Mouse (Mus musculus) adrenal gland, postnatal 4 days (tissue): ENCODE measurements around the gene Zfp93. TPM values are rescaled to one million over a fixed set of nuclear protein-coding genes. Genes with fewer than 3 reads are reported as not detected.
"Not testable (repeated sequence)": the region's sequence is repeated elsewhere in the genome, so short reads cannot be mapped to it uniquely, and the experiment has no call there.

Experiments
- DNase-seq, 2 experiments: peaks; one replicate each; pipeline ENCODE4 v3.0.0; 2021 to 2022; ENCODE audit warnings: low spot score in 2 of 2, mixed read lengths in 2 of 2
- long read RNA-seq, 2 experiments: library from polyadenylated mRNA; stranded (forward); transcript quantifications; one replicate each; pipeline ENCODE4 v2.0.0; 2021
- total RNA-seq, 2 experiments: library from RNA; stranded (reverse); gene quantifications; 2 replicates each; pipeline ENCODE4 v1.2.3; 2021

Gene Zfp93
- total RNA-seq: 1 to 10 TPM; 6.0 to 6.6 TPM
- long read RNA-seq, experiment 1, partial matches to known transcripts: 1 of 2 reads
- long read RNA-seq, experiment 1, other reads (novel, unspliced or antisense): 0 of 2 reads
- long read RNA-seq, experiment 2, partial matches to known transcripts: 0 of 5 reads
- long read RNA-seq, experiment 2, other reads (novel, unspliced or antisense): 2 of 5 reads

DNA sequence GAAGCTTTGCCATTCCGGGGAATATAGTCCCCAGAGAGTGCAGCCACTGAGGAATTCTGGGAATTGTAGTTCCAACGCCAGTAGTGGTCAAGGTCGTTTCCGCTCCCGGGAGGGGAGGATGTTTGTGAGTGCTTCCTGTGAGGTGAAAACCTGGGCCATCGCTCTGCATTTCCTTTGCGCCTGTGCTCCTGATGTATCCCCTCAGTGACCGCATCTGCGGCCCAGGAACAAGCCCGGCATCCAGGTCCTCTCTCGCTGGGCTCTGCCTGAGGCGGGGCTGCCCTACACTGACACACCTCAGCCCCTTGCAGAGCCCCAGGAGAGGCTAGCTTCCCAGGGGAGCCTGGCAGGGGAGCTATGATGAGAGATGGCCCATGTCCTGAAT is at the start of gene Zfp93:
Gene Zfp93, plus strand, starts transcription at position 133 of the 385 bp plus-strand sequence.
- peak; percentile 24 to 54 for DNase-seq

DNA sequence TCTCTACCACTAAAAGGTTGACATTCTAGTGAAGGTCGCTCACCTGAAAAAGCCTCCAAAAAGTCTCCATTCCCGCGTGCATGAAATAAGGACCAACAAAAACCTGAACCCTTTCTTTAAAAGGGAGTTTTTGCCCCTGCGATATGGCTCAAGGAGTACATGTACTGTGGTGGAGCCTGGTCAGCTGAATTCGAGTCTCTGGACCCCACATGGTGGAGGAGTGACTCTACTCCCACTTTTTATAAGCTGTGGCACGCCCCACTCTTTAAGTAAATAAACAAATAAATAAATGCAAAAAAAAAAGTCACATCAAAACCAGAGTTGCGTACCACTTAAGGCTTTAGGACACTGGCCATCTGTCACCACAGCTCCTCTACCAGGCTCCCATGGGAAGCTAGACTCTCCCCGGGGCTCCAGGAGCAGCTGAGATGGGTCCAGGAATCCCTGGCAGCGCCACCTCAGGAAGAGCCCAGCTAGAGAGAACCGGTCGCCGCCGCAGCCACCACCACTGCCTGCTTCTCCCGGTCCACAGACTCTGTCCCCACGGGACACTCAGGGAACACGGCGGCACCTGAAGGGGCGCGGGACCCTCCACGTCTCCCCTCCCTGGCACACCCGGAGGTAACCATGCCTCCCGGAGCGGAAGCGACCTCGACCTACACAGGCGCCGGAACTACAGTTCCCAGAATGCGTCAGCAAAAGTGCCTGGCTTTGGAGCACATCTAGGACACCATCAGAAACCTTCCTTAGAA is 33.0 kb upstream of the Zfp93 start, which contains the start of gene Zfp109:
Gene Zfp109, minus strand, starts transcription at position 521 of the 752 bp plus-strand sequence.
- DNase-seq: peak in 1 of 2 experiments; percentile 14

DNA sequence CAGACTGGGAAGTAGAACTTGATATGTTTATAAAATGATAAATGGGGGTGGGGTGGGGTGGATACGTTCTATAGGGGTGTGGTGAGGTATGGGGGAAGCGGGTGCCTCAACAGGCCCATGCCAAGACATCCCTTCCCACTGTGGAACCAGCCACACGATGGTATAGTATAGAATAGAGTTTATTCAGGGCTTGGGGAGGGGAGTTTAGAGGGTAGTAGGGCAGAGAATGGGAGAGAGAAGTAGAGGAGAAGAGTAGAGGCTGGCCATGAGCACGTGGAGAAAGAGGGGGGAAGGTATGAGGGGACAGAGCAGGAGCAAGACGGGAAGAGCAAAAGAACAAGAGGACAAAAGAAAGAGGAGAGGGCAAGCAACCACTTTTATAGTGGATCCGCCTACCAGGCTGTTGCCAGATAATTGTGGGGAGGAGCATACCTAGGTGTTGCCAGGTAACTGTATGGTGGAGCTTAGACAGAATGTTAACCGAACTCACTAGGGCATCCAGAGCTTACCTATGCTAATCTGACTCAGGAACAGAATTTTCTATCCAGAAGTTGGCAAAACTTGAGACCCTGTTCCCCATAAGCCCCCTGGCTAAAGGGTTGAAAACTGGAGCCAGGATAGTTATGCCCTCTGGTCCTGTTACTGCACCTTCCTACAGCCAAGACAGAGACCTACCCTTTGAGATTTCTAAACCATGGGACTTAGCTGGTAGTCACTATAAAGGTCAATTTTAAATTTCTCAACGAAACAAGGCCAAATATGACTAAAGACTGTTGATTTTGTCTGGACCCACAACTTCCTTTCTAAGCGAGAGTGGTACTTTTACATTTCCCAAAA is 16.2 kb upstream of the Zfp93 start:
- DNase-seq: no peak

DNA sequence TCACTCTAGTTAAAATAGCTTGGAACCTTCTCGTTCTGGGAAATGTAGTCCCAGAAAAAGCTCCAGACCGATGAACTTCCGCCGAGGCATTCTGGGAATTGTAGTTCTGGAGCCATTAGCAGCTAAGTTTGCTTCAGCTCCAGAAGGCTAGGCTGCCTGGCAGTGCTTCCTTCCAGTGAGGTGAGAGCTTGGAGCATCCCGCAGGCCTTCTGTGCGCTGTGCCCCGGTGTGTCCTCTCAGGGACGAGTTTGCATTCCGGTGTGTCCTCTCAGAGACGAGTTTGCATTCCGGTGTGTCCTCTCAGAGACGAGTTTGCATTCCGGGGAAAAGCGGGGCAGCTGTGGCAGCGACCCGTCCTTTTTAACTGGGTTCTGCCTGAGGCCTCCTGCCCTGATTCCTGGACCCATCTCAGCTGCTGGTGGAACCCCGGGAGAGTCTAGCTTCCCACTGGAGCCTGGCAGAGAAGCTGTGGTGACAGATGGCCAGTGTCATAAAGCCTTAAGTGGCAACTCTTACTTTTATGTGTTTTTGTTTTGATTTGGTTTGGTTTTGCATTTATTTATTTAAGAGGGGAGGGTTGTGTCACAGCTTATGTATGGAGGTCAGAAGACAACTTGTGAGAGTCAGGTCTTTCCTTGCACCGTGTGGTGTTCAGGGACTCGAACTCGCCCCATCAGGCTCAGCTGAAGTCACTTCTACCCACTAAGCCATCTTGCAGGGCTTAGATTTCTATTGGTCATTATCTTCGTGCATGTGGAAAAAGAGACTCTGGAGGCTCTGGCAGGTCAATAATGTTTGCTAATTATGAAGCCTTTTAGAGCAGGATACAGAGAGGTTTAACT is 15.4 kb upstream of the Zfp93 start, which contains the start of gene Zfp108:
Gene Zfp108, plus strand, starts transcription at position 162 of the 842 bp plus-strand sequence.
- DNase-seq: peak; percentile 20 to 62

DNA sequence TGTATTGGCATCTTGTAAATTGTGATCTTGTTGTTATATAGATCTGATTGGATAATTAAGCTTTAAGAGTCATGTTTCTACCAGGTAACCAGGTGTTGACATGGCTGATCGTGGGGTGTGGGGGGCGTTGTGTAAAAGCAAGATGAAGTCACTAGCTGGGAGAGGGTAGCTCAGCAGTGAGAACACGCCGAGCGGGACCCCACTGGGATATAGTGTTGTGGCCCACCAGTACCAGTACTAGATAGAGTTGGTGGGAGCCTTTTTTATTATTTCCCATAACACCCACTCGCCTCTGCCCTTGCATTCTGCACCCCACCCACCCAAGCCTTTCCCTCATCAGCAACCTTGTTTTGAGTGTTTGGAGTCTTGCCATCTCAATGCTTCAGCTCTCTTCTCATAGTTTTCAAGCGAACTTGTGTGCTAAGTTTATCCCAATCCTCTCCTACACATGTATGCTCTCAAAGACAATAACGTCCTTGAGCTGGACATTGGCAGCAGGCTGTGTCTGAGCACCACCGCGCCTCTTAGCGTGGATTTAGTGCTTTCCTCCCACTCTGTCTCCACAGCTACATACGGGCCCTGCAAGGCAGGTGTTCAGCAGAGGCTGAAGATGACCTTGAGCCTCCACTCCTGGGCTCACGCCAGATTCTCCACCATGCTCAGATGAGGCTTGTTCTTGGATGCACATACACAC is 10.8 kb upstream of the Zfp93 start:
- no peak for DNase-seq

DNA sequence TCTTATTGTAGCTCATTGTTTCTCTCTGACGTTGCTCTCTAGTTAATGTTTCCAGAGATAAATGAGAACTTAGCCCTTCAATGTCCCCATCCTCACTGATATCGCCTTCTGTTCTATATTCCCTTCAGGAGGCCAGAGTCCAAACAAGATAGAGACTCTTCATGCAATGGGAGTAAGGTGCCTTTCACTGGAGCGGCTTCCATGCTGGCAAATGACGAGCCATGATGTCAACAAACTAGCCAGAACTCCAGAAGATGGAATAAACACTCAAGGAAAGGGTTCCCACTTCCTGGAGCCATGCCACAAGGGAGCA is 10.3 kb upstream of the Zfp93 start:
- DNase-seq: no peak

DNA sequence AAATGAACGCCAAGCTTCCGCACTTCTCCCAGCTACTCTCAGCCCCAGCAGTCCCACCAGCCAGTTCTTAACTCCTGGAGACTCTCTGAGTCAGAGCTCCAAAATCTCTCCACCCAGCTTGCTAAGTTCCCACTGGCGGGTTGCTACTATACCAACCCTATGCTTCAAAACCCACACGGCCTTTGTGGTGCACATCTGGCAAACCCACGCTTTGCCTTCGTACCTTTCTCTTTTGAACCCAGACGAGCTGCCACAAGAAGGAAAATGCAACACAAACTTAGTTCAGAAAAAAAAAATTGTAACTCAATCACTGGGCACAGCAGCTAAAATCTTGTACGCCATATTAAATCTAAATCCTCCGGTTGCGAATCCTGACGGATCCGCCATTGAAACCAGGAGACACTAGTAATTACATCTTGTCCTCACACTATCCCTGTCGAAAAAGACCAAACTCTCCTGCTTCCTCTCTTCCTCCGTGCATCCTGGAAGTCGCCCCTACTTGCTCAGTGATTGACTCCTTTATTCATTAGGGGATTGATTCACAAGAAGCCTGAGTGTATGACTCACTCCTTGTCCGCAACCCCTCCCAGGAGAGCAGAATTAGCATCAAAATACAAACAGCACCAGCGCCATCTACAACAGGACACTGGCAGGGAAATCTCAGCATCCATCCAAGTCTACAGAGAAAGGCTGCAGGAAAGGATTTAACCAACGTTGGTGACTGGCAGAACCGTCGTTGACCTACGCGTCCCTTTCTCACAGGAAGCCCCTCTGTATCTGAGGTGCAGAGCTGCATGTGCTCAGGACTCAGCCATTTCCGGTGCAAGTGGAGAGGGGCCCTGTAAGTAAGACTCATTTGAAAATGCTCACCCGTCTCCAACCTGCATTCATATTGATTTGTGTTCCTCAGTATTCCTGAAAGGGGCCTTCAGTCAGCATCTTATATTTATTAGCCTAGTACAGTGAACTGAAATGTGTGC is 1.8 kb upstream of the Zfp93 start:
- DNase-seq: no peak

DNA sequence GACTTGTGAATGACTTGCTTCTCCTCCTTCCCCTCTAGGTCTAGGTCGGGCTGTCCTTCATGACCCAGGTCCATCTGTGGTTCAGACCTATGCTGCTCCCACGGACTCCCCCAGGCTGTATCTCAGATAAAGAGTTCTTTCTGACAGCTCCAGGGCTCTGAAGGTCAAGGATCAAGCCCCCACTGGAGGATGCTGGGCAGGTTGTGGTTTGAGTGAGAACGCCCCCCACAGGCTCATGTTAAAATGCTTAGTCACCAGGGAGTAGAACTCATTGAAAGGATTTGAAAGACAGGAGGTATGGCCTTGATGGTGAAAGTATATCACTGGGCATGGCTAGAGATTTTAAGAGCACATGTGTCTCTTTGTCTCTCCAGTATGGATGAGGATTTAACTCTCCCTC is 964 bp upstream of the Zfp93 start:
- DNase-seq: no peak

DNA sequence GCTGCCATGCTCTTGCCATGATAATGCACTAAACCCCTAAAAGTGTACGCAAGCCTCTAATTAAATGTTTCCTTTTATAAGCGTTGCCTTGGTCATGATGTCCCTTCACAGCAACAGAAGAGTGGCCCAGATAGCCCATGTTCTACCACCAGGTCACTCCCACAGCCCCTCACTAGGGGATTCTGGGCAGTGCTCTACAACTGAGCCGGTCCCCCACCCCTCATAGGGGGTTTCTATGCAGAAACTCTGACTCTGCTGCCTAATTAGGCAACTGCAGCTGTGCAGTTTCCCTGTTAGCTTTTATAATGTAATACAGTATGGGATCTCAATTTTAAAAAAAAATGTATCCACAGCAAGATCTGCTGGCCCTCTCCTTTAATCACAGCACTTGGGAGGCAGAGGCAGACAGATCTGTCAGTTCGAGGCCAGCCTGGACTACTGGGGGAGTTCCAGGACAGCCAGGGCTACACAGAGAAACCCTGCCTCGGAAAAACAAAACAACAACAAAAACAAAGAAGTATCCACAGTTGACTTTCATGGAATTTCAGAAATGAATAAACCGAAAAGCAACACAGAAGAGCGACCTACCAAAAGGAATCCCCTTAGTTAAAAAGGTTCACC is 443 bp upstream of the Zfp93 start:
- no peak for DNase-seq

DNA sequence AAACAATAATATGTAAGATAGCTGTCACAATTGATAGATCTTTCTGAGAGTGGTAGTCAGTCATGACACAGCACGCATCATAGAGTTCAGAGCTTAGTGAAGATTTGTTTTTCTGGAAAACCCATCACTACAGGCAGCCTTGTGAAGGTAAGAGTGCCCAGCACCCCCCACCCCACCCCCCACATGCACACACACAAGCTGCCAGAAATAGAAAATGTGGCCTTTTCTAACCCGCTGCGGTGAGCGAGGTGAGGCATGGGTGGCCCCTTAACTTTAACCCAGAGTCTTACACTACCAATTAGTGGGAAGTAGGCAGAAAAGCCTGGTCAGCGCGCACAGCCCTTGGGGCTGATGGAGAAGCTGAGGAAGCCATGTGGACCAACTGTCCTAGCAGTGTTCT is 971 bp downstream of the Zfp93 start:
- no peak for DNase-seq

DNA sequence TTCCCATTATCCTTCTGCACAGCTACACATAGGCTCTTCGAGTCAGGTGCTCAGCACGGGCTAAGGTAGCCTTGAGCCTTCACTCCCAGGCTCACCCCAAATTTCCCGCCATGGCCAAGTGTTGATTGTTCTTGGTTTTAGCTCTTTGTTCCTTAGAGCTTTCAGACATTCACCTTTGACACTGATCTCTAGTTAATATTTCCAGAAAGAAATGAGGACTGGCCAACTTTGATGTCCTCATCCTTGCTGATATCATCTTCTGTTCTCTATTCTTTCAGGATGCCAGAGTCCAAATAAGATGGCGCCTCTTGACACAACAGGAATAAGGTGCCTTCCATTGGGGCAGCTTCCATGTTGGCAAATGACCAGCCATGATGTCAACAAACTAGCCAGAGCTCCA is 4.2 kb downstream of the Zfp93 start:
- no peak for DNase-seq

DNA sequence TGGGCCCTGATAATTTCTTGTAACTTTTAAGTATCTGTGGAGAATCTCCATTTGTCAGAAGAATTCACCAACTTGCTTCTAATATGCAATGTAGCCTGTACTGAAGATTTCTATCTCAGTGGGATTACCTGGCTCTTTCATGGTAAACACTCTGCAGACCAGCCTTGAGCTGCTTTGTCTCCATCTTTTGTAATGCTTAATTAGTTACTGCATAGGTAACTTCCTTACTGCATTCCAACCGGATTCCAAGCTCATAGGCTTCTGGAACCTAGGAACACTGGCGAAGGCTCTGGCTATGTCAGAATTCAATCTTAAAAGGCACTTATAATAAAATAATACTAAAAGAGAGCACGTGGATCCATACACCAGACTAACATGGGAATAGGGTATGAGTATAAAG is 8.6 kb downstream of the Zfp93 start:
- DNase-seq: not testable (repeated sequence)

DNA sequence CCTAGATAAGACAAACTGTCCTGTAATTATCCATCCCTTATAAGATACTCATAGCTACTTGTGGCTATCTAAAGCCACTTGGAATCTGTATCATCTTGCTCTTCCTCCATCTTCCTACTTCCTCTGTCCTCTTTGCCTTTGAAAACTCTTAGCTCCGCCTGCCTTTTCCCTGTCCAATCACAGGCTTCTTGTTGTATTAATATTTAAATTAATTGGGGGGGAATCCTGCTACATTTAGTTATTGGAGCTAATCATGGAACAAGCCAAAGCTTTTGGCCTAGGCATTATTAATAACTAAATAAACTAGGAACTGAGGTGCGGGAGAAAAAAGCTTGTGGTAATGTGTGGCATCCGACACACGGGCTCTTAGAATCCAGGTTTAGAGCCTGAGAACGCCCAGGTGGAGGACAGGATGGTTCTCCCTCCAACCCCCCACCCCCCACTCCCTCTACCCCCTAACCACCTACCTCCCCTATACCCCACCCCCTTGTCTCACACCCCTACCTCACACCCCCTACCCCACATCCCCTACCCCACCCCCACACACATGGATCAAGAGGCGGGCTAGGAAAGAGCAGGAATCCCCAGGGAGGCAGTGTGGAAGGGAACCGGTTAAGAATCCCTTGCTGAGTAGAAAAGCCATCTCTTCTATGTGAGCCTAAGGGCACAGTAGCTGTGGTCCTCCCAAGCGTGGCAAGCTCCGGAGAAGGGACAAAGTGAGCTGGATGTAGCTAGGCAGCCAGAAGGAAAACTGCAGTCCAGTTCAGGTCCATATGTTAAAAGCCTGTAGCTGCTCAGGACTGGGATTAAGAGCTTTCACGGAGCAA is 10.0 kb downstream of the Zfp93 start:
- DNase-seq: no peak

DNA sequence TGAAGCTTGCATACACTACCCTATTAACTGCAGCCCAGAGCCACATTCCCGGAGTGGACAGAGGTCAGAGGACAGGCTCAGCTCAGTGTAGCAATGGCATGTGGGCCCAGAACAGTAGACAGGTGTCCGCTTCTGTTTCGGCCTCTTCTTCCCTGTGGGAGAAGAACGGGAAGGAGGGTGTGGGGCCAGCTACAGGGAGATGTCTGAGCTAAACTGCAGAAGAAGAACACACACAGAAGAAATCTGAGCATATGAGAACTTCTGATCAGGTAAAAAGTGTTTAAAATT is 10.6 kb downstream of the Zfp93 start:
- DNase-seq: no peak

DNA sequence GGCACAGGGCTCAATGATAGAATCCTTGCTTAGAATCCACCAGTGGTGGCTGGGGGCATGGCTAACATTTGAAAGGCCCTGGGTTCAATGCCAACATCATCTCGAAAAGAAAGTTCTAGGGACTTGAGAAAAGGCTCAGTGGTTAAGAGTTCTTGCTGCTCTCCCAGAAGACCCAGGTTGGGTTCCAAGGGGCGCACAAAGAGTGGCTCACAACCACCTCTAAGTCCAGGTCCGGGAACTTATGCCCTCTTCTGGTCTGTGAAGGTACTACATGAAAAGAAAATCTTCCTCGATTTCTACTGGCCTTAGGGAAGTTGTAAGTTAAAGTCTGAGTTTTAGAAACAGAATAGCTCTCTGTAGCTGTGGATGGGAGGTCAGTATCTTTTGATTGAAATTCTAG is 15.9 kb downstream of the Zfp93 start:
- DNase-seq: no peak

DNA sequence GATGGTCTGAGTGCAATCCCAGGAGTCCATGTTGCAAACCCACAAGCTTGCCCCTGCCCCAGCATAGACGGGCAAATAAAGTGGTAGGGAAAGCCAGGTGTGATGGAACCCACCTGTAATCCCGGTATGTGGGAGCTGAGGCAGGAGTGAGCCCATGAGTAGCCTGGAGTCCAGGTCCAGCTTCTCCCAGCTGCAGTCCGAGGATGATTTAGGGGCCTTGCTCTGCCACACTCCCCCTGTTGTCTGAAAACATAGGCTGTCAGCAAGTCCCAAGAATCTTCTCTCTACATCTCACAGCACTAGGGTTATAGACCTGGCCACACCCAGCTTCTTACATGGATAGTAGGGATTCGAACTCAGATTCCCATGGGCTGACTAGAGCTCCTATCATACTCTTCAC is 16.7 kb downstream of the Zfp93 start:
- no peak for DNase-seq

DNA sequence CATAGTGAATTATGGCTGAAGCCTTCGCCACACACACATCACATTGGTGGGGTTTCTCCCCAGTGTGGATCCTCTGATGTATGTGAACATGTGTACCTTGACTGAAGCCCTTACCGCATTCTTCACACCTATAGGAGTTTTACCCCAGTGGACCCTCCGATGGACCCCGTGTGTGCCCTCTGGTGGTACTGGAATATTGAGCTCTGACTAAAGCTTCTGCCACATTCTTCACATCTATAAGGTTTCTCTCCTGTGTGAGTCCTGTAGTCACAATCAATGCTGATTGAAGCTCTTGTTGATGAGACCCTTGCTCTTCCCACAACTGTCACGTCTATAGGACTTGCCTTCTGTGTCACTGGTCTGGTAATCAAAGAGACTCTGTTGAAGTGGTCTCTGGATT is 17.4 kb downstream of the Zfp93 start:
- no peak for DNase-seq

DNA sequence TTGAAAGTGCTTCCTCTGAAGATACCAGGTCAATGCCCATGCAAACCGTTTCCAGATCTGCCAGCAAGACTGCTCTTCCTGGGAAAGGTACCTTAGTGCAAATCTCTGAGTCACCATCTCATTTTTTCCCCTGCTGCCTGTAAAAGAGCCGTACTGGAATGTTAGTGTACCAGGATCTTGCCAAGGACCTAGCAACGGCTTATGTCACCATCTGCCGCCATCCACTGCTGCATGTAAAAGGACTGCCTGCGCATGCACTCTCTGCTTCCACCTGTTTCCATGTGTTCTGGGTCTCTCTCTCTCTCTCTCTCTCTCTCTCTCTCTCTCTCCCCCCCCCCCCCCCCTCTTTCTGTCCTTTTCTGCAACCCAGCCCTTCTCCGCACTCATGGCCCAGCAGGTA is 18.3 kb downstream of the Zfp93 start:
- no peak for DNase-seq
